Mouse (Mus musculus) heart, embryonic 15.5 days (tissue): ENCODE data around the gene Slc5a5. TPM values are rescaled to one million over a fixed set of nuclear protein-coding genes. Genes with fewer than 3 reads are reported as not detected.
"Not testable (repeated sequence)": the region's sequence is repeated elsewhere in the genome, so short reads cannot be mapped to it uniquely, and the experiment has no call there.

Source experiments
- ATAC-seq: fragments of 200-750 bp; cut with Nextera tagmentation; replicated peaks from 2 replicates; pipeline ENCODE4 v1.8.0; 2017; ENCODE audit warnings: low read depth, moderate TSS enrichment; ENCODE audit not compliant: insufficient number of reproducible peaks, insufficient read depth, low FRiP score
- H3K27ac ChIP-seq: fragments of 300-500 bp; sonication (generic); 2 replicates; pipeline ENCODE4 v1.5.1; 2015; ENCODE audit warnings: mild to moderate bottlenecking, inconsistent platforms
- H3K27me3 ChIP-seq: fragments of 300-500 bp; sonication (generic); 2 replicates; pipeline ENCODE4 v1.6.1; 2015; ENCODE audit warnings: inconsistent platforms
- H3K36me3 ChIP-seq: fragments of 300-500 bp; sonication (generic); 2 replicates; pipeline ENCODE4 v1.6.1; 2015; ENCODE audit warnings: mild to moderate bottlenecking, inconsistent platforms
- H3K4me1 ChIP-seq: fragments of 300-500 bp; sonication (generic); replicated peaks from 2 replicates; pipeline ENCODE4 v1.6.1; 2015; ENCODE audit warnings: inconsistent platforms
- H3K4me2 ChIP-seq: fragments of 300-500 bp; sonication (generic); 2 replicates; pipeline ENCODE4 v1.6.1; 2015; ENCODE audit warnings: inconsistent platforms, mild to moderate bottlenecking, moderate library complexity
- H3K4me3 ChIP-seq: fragments of 300-500 bp; sonication (generic); 2 replicates; pipeline ENCODE4 v1.5.1; 2015; ENCODE audit warnings: mild to moderate bottlenecking, inconsistent platforms
- H3K9ac ChIP-seq: fragments of 300-500 bp; sonication (generic); 2 replicates; pipeline ENCODE4 v1.6.1; 2015; ENCODE audit warnings: mild to moderate bottlenecking, inconsistent platforms
- H3K9me3 ChIP-seq: fragments of 300-500 bp; sonication (generic); replicated peaks from 2 replicates; pipeline ENCODE4 v1.6.1; 2016; ENCODE audit warnings: inconsistent platforms
- WGBS: fragments of 180-500 bp; shearing (Covaris S2); methylation state at CpG from one replicate; pipeline ENCODE4 v1.1.7; 2015; ENCODE audit warnings: mixed read lengths; 5-methylcytosine and 5-hydroxymethylcytosine counted together
- polyA plus RNA-seq: library from polyadenylated mRNA; unstranded; fragments of >200 nt; fragmentation: Nextera tagmentation; extraction: Ambion mirVana; gene quantifications from 2 replicates; pipeline ENCODE4 v1.2.1, GENCODE M21; 2015

Gene Slc5a5
- polyA plus RNA-seq, 1 experiment from 2014 or later: 0.09 TPM

DNA sequence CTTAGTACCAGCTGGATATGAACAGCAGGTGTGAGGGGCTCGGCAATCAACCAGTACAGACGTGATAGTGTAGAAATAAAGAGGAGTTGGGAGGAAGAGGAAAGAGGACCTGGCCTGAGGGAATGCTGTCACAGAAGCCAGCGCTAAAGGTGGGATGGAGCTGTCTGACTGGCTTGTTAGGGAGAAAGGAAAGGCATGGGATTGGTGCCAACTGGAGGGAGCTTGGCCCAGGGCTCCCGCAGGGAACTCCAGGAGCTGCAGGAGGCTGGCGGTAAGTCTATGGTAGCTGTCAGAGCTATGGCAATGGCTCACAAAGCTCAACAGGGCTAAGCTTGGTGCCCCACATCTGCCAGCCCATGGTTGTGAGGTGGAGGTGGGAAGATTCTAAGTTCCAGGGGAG, 9.7 kb upstream of the Slc5a5 start:
- WGBS: 32% methylated on average over 5 of the region's 5 CpGs
- H3K27me3 ChIP-seq: no peaks in the 10 kb centered on the region; the same call in 1 of the 2 replicates
- H3K27ac ChIP-seq: no peak overlapping the region
- ATAC-seq: no peak
- H3K36me3 ChIP-seq: no peaks in the 10 kb centered on the region
- H3K9ac ChIP-seq: no peak overlapping the region
- H3K4me3 ChIP-seq: no peak overlapping the region
- H3K4me2 ChIP-seq: no peak overlapping the region
- peaks cover 19% of the 10 kb centered on the region for H3K4me1 ChIP-seq
- no peaks in the 10 kb centered on the region for H3K9me3 ChIP-seq

DNA sequence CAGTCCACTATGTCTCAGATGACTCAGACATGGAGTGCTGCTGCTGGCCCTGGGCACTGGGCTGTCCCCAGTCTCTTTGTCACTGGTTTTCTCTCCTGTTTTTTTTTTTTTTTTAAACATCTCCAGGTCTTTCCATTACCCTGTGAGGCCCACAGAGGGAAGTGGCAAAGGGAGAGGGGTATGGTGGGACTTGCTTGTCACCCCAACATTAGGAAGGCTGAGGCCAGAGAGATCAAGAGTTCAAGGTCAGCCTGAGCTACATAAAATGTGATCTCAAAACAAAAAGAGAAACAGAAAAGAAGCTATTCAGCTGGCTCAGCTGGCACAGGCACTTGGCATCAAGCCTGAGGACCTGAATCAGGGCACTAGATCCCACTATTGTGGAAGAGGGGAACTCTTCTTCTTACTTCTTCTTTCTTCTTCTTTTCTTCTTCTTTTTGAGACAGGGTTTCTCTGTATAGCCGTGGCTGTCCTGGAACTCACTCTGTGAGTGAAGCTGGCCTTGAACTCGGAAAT, 8.4 kb upstream of the Slc5a5 start:
- no peak overlapping the region for H3K4me2 ChIP-seq
- H3K36me3 ChIP-seq: peaks cover 1% of the 10 kb centered on the region; the same call in 1 of the 2 replicates
- no peak overlapping the region for H3K9ac ChIP-seq
- H3K4me3 ChIP-seq: no peak overlapping the region
- no peak for ATAC-seq
- no peaks in the 10 kb centered on the region for H3K9me3 ChIP-seq
- H3K27me3 ChIP-seq: no peaks in the 10 kb centered on the region; the same call in 1 of the 2 replicates
- peaks cover 18% of the 10 kb centered on the region for H3K4me1 ChIP-seq
- WGBS: 61% methylated on average over 2 of the region's 2 CpGs
- no peak overlapping the region for H3K27ac ChIP-seq

DNA sequence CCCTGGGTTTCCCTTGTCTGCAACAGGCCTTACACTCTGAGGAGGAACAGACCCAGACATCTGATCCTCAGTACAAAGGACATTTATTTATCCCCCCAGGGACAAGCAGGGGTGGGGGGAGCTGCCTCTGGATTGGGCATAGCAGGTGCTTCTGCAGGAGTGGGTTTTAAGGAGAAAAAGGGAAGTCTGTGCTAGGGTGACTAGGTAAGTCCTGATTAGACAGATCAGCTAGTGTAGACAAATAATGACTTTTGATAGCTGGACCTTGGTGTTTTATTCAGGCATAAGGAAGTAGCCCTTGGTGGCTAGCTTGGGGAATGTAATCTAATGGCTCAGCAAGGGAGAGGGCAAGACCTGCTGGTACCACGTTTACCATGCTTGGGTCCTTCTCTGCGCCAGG, 6.7 kb upstream of the Slc5a5 start:
- no peak for ATAC-seq
- Histone ChIP-seq H3K36me3 (peaks cover 18% of the 10 kb centered on the region), H3K27me3 (no peaks in the 10 kb centered on the region; the same call in 1 of the 2 replicates), H3K27ac (no peak overlapping the region), H3K4me3 (no peak overlapping the region), H3K9me3 (no peaks in the 10 kb centered on the region), H3K9ac (no peak overlapping the region), H3K4me1 (peaks cover 18% of the 10 kb centered on the region), H3K4me2 (no peak overlapping the region)
- 77% methylated on average over 2 of the region's 2 CpGs for WGBS

DNA sequence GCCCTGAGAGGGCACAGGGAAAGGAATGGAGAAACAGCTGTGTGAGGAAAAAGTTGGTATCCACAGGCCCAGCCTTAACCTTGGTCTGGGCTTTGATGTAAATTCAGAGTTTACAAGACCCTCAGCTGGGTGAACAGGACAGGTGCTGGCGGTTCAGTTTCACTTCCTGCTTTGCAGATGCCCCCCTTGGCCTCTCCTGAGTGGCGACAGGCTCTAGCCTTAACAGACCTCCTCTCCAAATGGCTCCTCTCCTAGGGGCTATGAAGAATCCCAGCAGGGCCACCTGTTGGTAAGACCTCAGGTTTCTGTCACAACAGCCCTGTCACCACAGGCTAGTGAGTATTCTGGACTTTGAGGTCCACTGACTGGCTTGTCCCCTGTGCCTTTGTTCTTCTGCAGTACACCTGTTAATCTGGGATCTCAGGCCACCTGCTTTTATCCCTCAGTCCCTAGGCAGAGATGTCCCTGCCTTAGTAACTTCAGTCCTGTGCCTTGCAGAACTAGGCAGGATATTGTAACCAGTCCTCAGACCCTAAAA, 6.2 kb upstream of the Slc5a5 start:
- Histone ChIP-seq H3K4me2 (no peak overlapping the region), H3K36me3 (peaks cover 23% of the 10 kb centered on the region), H3K4me3 (no peak overlapping the region), H3K9ac (no peak overlapping the region; the same call in 1 of the 2 replicates), H3K4me1 (peaks cover 18% of the 10 kb centered on the region), H3K27me3 (peaks cover 3% of the 10 kb centered on the region), H3K27ac (0 out of 2 replicates have a peak overlapping the region, but pooled peaks have one; percentile 84), H3K9me3 (no peaks in the 10 kb centered on the region)
- 42% methylated on average over 2 of the region's 2 CpGs for WGBS
- no peak for ATAC-seq

DNA sequence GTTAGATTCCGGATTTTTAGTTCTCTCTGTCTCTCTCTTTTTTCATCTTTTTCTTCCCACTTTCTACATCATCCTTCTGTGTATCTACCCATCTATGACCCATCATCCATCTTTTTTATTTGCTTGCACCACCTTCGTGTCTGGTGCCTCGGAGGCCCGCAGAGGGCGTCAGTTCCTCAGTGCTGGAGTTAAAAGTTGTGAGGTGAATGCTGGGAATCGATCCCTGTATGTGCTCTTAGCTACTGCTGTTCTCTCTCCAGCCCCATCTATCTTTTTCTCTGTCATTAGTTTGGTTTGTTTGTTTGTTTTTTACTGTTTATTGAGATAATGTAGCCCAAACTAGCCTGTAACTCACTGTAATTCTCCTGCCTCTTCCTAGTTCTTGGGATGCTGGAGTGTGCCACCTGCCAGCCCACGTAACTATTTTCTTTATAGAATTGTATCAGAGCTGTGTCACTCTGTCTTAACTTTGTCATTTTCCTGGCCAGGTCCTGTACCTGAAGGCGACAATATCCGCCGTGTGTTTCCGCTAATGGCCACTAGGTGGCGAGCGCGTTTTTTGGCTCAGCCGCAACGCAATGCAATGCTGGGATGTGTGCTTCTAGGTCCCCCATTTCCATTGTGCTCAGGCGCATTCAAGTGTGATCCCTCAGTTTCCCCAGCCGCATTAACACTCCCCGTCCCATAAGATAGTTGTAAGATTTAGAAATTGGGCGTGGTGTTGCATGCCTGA, 5.3 kb upstream of the Slc5a5 start:
- peak overlapping the region; percentile 84 for H3K27ac ChIP-seq
- H3K4me3 ChIP-seq: peak overlapping the region; percentile 93
- H3K4me2 ChIP-seq: peak overlapping the region; percentile 83
- peak overlapping the region; percentile 76 for H3K9ac ChIP-seq
- H3K9me3 ChIP-seq: no peaks in the 10 kb centered on the region
- H3K4me1 ChIP-seq: peaks cover 19% of the 10 kb centered on the region
- peaks cover 12% of the 10 kb centered on the region for H3K27me3 ChIP-seq
- WGBS: under 1% methylated on average over 20 of the region's 20 CpGs
- peaks cover 26% of the 10 kb centered on the region for H3K36me3 ChIP-seq
- peak; percentile 26; the same call in 1 of the 2 replicates for ATAC-seq

DNA sequence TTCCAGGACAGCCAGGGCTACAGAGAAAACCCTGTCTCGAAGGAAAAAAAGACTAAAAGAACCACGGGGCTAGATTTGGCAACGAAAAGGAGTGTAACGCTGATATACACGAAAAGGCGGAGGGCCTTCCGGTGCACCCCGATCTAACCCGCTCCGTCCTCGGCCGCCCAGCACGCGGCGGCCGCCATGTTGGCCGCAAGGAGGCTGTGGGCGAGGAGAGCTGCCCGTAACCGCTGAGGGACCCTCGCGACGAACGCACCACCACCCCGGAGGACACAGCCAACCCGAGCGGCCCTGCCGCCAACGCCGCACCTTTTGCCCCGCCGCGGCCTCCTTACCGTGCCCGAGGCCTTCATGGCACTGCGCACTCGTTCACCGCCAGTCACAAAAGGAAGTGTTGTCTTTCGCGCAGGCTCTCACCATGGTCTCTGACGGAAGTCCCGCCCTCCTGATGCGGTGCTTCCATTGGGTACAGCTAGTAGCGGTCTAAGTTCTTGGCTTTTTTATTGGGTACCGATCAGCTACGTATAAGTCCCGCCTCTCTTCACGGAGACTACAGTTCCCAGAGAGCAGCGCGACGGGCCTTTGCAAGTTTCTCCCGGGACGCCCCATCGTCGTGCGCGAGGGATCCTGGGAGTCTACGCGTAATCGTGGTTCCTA, 4.6 kb upstream of the Slc5a5 start, which contains the start of gene Rpl18a:
Gene Rpl18a, minus strand, starts transcription at position 392 of the 660 bp plus-strand sequence.
- H3K4me2 ChIP-seq: peak within 1 kb of the TSS; percentile 93
- H3K9me3 ChIP-seq: no peaks in the 10 kb centered on the region
- H3K27ac ChIP-seq: peak within 1 kb of the TSS; percentile 84
- WGBS: 0% methylated on average over 60 of the region's 60 CpGs
- peak within 1 kb of the TSS; percentile 99 for H3K9ac ChIP-seq
- H3K36me3 ChIP-seq: peaks cover 26% of the 10 kb centered on the region
- peak within 1 kb of the TSS; percentile 93 for H3K4me3 ChIP-seq
- peaks cover 19% of the 10 kb centered on the region for H3K27me3 ChIP-seq
- peaks cover 26% of the 10 kb centered on the region for H3K4me1 ChIP-seq
- ATAC-seq: peak; percentile 97

DNA sequence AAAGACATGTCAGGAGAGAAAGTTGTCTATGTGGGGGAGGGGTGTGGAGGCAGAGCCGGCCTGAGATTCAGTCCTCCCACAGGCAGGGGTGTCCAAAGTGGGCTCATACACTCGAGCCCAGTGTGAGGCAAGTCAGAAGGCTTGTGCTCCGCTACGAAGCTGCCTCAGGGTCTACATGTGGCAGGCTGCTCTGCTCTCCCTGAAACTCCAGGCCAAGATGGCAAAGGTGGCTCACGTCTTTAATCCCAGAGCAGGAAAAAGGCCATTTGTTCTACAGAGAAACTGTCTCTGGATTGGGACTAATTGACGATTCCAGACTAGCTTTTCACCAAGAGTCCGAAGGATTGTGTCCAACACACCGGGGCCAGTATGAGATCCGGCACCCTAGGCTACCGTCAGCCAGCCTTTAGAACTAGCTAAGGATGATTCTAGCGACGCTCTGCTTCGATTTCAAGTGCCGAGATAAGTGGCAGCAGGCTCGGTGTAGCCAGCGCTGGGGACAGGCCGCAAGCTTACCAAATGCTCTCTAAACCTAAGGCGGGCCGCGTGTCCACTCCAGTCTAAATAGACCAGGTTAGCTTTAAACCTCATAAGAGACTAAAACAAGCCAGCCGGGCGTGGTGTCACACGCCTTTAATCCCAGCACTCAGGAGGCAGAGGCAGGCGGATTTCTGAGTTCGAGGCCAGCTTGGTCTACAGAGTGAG, 3.9 kb upstream of the Slc5a5 start:
- peak overlapping the region; percentile 99 for H3K9ac ChIP-seq
- 2% methylated on average over 25 of the region's 25 CpGs for WGBS

DNA sequence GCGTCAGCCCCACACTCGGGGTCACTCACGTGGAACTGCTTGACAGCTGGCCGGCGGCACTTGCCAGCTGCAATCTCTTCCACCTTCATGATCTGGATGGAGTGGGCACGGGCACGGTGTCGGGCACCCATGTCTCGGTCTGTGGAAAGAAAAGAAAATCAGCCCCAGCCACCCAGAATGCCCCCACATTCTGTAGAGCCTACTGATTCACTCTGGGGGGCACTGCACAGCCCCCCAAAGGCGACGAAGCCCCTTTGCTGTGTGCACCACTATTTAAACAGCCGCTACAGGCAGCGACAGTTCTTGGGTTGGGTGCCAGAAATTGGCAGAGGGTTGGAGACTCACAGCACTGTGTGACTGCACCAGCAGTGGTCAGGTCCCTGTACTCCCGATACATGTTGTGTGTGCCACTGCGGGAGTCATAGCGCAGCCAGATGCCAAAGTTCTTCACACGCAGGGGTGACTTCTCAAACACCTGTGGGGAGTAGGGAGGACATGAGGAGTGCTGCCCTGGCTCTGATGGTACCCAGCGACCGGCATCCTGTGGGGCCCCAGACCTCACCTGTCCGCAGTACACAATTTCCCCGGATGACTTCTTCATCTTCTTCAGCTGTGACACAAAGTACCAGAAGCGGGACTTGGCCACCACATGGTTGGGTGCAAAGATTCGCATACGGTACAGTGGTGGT, 3.2 kb upstream of the Slc5a5 start:
- 83% methylated on average over 24 of the region's 24 CpGs for WGBS
- not testable (repeated sequence) for ATAC-seq, H3K27ac ChIP-seq, H3K9me3 ChIP-seq
- Histone ChIP-seq H3K4me1 (peaks cover 29% of the 10 kb centered on the region), H3K4me2 (peak overlapping the region; percentile 93), H3K36me3 (peaks cover 26% of the 10 kb centered on the region), H3K27me3 (peaks cover 33% of the 10 kb centered on the region), H3K9ac (peak overlapping the region; percentile 99), H3K4me3 (peak overlapping the region; percentile 93)

More for the DNA sequence above, 3.9 kb upstream of the Slc5a5 start:
- peaks cover 26% of the 10 kb centered on the region for H3K27me3 ChIP-seq
- H3K4me1 ChIP-seq: peaks cover 29% of the 10 kb centered on the region
- no peaks in the 10 kb centered on the region for H3K9me3 ChIP-seq
- peak overlapping the region; percentile 93 for H3K4me3 ChIP-seq
- peak overlapping the region; percentile 93 for H3K4me2 ChIP-seq
- ATAC-seq: no peak
- H3K27ac ChIP-seq: peak overlapping the region; percentile 78
- peaks cover 26% of the 10 kb centered on the region for H3K36me3 ChIP-seq

DNA sequence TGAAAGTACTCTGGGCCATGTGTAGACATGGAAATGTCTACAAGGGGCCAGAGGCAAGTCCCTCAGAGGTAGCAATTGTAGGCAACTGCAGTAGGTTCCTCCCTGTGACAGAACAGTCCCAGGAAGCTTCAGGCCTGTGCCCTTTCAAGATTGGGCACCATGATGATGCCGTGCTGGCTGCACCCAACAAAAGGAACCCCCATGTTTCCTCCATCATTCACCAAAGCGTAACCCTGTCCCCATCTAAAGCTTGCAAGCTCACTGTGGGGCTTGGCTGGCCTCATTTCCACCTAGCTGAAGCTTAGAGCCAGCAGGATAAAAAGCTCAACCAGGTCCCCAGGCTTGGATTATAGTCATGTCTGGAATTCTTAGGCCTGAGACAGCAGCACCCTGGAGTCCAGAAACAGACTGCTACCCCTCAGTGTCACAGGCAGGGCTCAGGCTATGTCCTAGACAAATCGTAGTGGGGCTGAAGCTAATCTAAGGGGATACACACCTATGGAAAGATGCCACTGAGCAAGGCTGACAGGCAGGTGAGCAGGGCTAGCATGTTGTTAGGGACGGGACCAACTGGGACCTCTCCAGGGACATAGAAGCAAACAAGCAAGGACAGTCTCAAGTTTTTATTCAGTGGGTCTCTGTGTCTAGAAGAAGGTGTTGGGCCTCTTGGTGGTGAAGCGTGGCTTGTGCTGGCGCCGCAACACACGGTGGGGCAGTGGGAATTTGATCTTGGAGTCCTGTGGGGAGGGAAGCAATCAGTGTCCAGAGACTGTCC, 2.4 kb upstream of the Slc5a5 start:
- 88% methylated on average over 8 of the region's 8 CpGs for WGBS
- Histone ChIP-seq H3K4me2 (no peak overlapping the region), H3K4me3 (no peak overlapping the region), H3K9ac (no peak overlapping the region), H3K4me1 (peaks cover 29% of the 10 kb centered on the region), H3K27ac (no peak overlapping the region), H3K27me3 (peaks cover 41% of the 10 kb centered on the region), H3K9me3 (no peaks in the 10 kb centered on the region; the same call in 1 of the 2 replicates), H3K36me3 (peaks cover 26% of the 10 kb centered on the region)
- no peak for ATAC-seq

DNA sequence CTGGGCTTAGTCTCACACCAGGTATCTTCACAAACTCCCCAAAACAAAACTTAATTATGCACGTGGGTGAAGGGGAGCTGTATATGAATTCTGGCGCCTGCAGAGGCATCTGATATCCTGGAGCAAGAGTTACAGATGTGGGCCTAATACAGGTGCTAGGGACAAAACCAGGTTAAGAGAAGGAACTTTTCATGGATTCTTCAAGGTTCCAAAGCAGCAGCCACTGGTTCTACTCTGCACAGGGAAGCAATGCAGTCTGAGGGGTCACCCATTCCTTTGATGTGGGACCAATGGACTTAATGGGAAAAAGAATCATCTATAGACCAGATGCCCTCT, 1.8 kb upstream of the Slc5a5 start:
- WGBS: 63% methylated on average over 2 of the region's 2 CpGs
- H3K36me3 ChIP-seq: peaks cover 26% of the 10 kb centered on the region
- H3K4me1 ChIP-seq: peaks cover 29% of the 10 kb centered on the region
- no peak for ATAC-seq
- no peak overlapping the region for H3K4me3 ChIP-seq
- H3K27me3 ChIP-seq: peaks cover 43% of the 10 kb centered on the region
- no peak overlapping the region for H3K9ac ChIP-seq
- no peak overlapping the region for H3K4me2 ChIP-seq
- H3K27ac ChIP-seq: no peak overlapping the region
- H3K9me3 ChIP-seq: no peaks in the 10 kb centered on the region; the same call in 1 of the 2 replicates
